Mouse (Mus musculus): Measurements from ENCODE around the gene Traf7. TPM values are rescaled to one million over a fixed set of nuclear protein-coding genes. Genes with fewer than 3 reads are reported as not detected.

Gene Traf7
- polyA plus RNA-seq, 1 experiment from 2014 or later = 85.9 TPM

DNA sequence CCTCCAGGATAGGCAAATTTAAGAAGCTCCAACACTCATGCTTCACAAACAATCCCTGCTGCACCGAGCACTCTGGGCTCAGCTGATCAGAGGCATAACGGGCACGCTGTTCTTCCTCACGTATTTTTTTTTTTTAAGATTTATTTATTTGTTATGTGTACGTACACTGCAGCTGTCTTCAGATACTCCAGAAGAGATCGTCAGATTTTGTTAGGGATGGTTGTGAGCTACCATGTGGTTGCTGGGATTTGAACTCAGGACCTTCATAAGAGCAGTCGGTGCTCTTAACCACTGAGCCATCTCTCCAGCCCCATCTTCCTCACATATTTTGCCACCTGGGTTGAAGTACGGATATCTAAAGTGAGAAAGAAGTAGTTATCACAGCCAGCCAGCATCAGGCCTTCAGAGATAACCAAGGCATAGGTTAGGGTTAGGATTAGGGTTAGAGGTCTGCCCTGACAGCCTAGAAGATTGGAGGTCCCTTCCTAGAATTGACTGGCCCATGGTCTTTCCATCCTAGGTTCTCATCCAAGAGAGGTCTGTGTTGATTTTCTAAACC is 6.5 kb upstream of the Traf7 start, which contains the start of gene Rab26:
Gene Rab26, minus strand, starts transcription at position 51 of the 559 bp plus-strand sequence.
- H3K4me2 ChIP-seq (ENCODE audit: low read length) = peak within 1 kb of the TSS; percentile 76
- H3K4me3 ChIP-seq (ENCODE audit: low read length) = peak within 1 kb of the TSS; percentile 39
- 88% methylated on average over 8 of the region's 8 CpGs for WGBS
- no peaks in the 10 kb centered on the region for H3K9me3 ChIP-seq (ENCODE audit: control insufficient read depth, low read length)
- H3K27me3 ChIP-seq (replicated peaks; ENCODE audit: control insufficient read depth, insufficient read depth, low read length) = no peaks in the 10 kb centered on the region
- H3K27ac ChIP-seq (ENCODE audit: low read depth, low read length) = no peak within 1 kb of the TSS; the same call in 1 of the 2 replicates
- ATAC-seq = no peak
- peak within 1 kb of the TSS; percentile 59 for H3K9ac ChIP-seq (ENCODE audit: low read depth, low read length)
- H3K4me1 ChIP-seq (ENCODE audit: control insufficient read depth, insufficient read depth, low read depth, low read length) = peaks cover 33% of the 10 kb centered on the region
- no peaks in the 10 kb centered on the region for H3K36me3 ChIP-seq (ENCODE audit: control insufficient read depth, insufficient read depth, low read length)

DNA sequence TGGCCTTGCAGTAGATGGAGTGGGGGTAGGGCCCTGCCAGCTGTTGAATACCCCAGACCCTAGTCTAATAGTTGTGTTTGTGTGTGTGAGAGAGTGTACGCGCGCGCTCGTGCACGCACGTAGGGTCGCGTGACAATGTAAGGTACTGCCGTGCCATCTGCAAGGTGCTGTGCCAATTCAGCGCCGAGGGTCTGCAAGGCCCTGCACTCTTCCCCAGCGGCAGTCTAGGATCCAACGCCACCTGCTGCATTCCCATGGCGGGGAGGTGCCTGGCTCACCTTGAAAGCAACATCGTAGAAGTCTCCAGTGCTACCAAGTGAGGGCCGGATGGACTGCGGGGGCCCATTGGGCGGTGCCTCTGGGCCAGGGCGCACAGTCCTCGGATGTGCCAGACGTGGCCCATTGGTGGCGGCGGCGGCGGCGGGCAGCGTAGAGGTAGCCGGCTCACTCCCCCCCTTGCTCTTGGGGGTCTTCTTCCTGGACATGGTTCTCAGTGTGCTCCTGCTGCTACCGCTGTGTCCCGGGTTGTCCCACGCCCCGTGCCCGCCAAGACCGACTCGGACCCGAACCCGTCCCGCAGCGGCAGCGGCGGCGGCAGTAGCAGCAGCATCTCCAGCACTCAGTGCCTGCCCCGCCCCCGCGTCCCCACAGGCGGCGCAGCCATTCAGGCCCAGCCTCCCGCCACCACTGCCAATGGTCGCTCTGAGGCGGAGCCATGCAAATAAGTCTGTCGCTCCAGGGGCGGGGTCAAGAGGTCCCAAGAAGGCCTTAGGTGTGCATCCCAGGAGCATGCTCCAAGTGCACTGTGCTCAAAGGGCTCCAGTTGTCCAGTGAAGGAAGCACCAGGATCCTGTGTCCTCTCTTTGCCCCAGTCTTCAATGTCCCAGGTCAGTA is 5.6 kb upstream of the Traf7 start:
- ATAC-seq = peak; percentile 59
- H3K4me3 ChIP-seq (ENCODE audit: low read length) = peak overlapping the region; percentile 39
- no peak overlapping the region; the same call in 1 of the 2 replicates for H3K27ac ChIP-seq (ENCODE audit: low read depth, low read length)
- H3K4me2 ChIP-seq (ENCODE audit: low read length) = peak overlapping the region; percentile 76
- WGBS = 10% methylated on average over 36 of the region's 53 CpGs
- H3K4me1 ChIP-seq (ENCODE audit: control insufficient read depth, insufficient read depth, low read depth, low read length) = peaks cover 38% of the 10 kb centered on the region
- no peaks in the 10 kb centered on the region for H3K27me3 ChIP-seq (replicated peaks; ENCODE audit: control insufficient read depth, insufficient read depth, low read length)
- no peaks in the 10 kb centered on the region for H3K36me3 ChIP-seq (ENCODE audit: control insufficient read depth, insufficient read depth, low read length)
- no peaks in the 10 kb centered on the region for H3K9me3 ChIP-seq (ENCODE audit: control insufficient read depth, low read length)
- peak overlapping the region; percentile 59 for H3K9ac ChIP-seq (ENCODE audit: low read depth, low read length)

DNA sequence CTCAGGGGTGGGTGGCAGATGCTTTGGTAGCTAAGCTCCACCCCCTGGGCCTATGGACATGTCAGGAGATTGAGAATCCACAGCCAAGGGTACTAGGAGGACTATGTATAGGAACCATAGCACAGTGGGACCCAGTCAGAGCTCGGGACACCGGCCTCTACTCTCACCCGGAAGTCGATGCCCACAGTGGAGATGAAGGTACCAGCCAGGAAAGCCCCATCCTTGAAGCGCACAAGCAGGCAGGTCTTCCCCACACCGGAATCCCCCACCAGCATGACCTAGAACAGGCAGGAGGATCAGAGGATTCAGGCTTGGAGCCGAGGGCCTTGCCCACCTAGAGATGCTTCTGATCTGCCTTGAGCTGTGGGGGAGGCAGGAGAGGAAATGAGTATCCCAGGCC is 4.3 kb upstream of the Traf7 start:
- ATAC-seq = no peak
- Histone ChIP-seq H3K4me3 (ENCODE audit: low read length) (no peak overlapping the region), H3K4me1 (ENCODE audit: control insufficient read depth, insufficient read depth, low read depth, low read length) (peaks cover 35% of the 10 kb centered on the region), H3K36me3 (ENCODE audit: control insufficient read depth, insufficient read depth, low read length) (no peaks in the 10 kb centered on the region), H3K9me3 (ENCODE audit: control insufficient read depth, low read length) (no peaks in the 10 kb centered on the region), H3K27me3 (replicated peaks; ENCODE audit: control insufficient read depth, insufficient read depth, low read length) (no peaks in the 10 kb centered on the region), H3K9ac (ENCODE audit: low read depth, low read length) (0 out of 2 replicates have a peak overlapping the region, but pooled peaks have one; percentile 18), H3K4me2 (ENCODE audit: low read length) (no peak overlapping the region), H3K27ac (ENCODE audit: low read depth, low read length) (no peak overlapping the region)
- WGBS = 80% methylated on average over 7 of the region's 7 CpGs

DNA sequence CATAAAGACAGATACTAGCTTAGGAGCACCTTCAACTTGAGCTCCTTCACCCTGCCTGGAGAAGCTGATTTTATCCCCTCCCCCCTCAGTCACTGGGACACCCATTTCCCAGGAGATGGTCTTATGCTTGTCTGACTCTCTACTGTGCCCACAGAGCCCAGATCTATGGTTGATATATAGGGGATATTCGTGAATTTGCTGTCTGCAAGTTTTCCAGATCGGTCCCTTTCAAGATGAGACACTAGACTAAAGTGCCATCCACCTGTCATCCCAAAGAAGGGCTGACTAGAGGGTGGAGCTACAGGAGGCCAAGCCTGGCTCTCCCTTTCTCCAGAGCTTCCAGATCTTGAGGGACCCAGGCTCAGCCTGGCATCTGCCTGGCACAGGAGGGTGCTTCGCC is 3.3 kb upstream of the Traf7 start:
- no peaks in the 10 kb centered on the region for H3K27me3 ChIP-seq (replicated peaks; ENCODE audit: control insufficient read depth, insufficient read depth, low read length)
- no peak overlapping the region for H3K4me2 ChIP-seq (ENCODE audit: low read length)
- H3K36me3 ChIP-seq (ENCODE audit: control insufficient read depth, insufficient read depth, low read length) = no peaks in the 10 kb centered on the region; the same call in 1 of the 2 replicates
- WGBS = 61% methylated on average over 3 of the region's 3 CpGs
- no peak for ATAC-seq
- no peak overlapping the region for H3K9ac ChIP-seq (ENCODE audit: low read depth, low read length)
- peaks cover 45% of the 10 kb centered on the region for H3K4me1 ChIP-seq (ENCODE audit: control insufficient read depth, insufficient read depth, low read depth, low read length)
- no peaks in the 10 kb centered on the region for H3K9me3 ChIP-seq (ENCODE audit: control insufficient read depth, low read length)
- no peak overlapping the region for H3K4me3 ChIP-seq (ENCODE audit: low read length)
- no peak overlapping the region for H3K27ac ChIP-seq (ENCODE audit: low read depth, low read length)

DNA sequence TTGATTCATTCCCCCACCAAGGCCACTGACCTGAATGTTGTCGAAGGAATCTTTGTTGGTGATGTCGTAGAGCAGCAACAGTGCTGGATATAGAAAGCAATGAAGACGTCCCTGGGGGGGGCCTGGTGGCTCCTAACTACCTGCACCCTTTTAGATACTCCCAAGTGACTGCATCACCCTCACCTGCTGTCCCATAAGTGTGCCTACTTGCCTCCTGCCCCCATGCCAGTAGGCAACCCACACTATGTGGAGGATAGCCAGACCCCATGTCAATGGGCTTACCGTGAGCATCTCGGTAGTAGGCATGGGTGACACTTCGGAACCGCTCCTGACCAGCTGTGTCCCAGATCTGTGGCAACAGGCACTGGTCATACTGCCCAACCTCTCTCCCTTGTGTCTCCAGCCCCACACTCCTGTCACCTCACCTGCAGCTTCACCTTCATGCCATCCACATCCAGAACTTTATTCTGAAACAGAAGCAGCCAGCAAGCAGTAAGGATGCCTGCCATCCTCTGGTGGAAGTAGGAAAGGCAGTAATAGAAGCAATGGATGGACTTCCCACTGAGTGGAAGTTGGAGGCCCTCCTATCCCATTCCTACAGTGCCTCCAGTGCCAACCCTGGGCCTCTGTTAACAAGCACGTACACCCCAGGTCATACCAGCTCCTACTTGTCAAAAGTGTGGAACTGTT is 2.8 kb upstream of the Traf7 start:
- Histone ChIP-seq H3K9me3 (ENCODE audit: control insufficient read depth, low read length) (no peaks in the 10 kb centered on the region), H3K4me3 (ENCODE audit: low read length) (no peak overlapping the region), H3K36me3 (ENCODE audit: control insufficient read depth, insufficient read depth, low read length) (no peaks in the 10 kb centered on the region; the same call in 1 of the 2 replicates), H3K4me1 (ENCODE audit: control insufficient read depth, insufficient read depth, low read depth, low read length) (peaks cover 47% of the 10 kb centered on the region), H3K9ac (ENCODE audit: low read depth, low read length) (peak overlapping the region; percentile 70), H3K27ac (ENCODE audit: low read depth, low read length) (no peak overlapping the region), H3K4me2 (ENCODE audit: low read length) (peak overlapping the region; percentile 71), H3K27me3 (replicated peaks; ENCODE audit: control insufficient read depth, insufficient read depth, low read length) (no peaks in the 10 kb centered on the region)
- no peak for ATAC-seq
- 29% methylated on average over 8 of the region's 8 CpGs for WGBS

DNA sequence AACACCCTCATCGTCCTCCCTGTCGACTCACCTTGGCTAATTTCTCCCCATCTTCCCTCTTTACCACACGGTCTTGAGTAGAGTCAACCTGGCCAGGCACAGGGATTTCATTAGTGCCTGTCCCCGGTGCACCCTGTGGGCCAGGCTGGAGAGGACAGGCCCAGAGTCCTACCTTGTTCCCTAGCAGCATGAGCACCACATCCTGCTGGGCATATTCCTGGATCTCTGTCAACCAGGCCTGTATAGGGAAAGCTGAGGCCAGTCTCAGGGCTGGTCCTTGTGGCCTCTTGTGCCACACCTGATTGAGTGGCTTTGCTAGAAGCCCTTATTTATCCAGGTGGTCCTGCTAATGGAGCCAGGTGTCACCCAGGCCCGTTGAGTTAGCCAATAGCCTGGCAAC is 2.1 kb upstream of the Traf7 start:
- no peak overlapping the region for H3K27ac ChIP-seq (ENCODE audit: low read depth, low read length)
- peaks cover 51% of the 10 kb centered on the region for H3K4me1 ChIP-seq (ENCODE audit: control insufficient read depth, insufficient read depth, low read depth, low read length)
- H3K4me2 ChIP-seq (ENCODE audit: low read length) = peak overlapping the region; percentile 71
- H3K4me3 ChIP-seq (ENCODE audit: low read length) = peak overlapping the region; percentile 94
- ATAC-seq = no peak
- no peaks in the 10 kb centered on the region for H3K9me3 ChIP-seq (ENCODE audit: control insufficient read depth, low read length)
- 19% methylated on average over 5 of the region's 5 CpGs for WGBS
- no peaks in the 10 kb centered on the region; the same call in 1 of the 2 replicates for H3K36me3 ChIP-seq (ENCODE audit: control insufficient read depth, insufficient read depth, low read length)
- H3K9ac ChIP-seq (ENCODE audit: low read depth, low read length) = peak overlapping the region; percentile 70
- H3K27me3 ChIP-seq (replicated peaks; ENCODE audit: control insufficient read depth, insufficient read depth, low read length) = no peaks in the 10 kb centered on the region

DNA sequence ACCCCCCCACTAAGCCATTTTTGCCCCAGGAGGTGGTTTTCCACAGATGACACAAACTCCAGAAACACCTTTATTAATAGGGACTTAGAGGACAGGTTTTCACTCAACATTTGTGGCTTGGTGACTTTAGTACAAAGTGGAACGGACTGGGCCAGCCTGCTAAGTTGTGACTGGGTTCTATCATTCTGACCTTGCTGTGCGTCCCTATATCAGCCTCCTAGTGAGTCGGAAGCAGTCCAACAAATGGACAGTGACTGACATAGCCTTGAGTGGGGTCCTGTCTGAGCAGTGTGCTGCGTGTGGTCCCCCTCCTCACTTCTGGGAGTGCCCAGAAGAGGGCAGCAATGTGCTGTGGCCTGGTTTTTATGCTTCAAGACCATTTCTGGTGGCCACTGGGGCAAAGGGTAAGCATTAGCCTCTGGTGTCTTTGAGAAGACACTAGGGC is 1.3 kb upstream of the Traf7 start:
- peak overlapping the region; percentile 70 for H3K9ac ChIP-seq (ENCODE audit: low read depth, low read length)
- H3K27me3 ChIP-seq (replicated peaks; ENCODE audit: control insufficient read depth, insufficient read depth, low read length) = no peaks in the 10 kb centered on the region
- peak overlapping the region; percentile 78; the same call in 1 of the 2 replicates for H3K27ac ChIP-seq (ENCODE audit: low read depth, low read length)
- H3K4me2 ChIP-seq (ENCODE audit: low read length) = peak overlapping the region; percentile 71
- ATAC-seq = no peak
- WGBS = 1% methylated on average over 4 of the region's 4 CpGs
- H3K4me1 ChIP-seq (ENCODE audit: control insufficient read depth, insufficient read depth, low read depth, low read length) = peaks cover 51% of the 10 kb centered on the region
- no peaks in the 10 kb centered on the region; the same call in 1 of the 2 replicates for H3K36me3 ChIP-seq (ENCODE audit: control insufficient read depth, insufficient read depth, low read length)
- peak overlapping the region; percentile 94 for H3K4me3 ChIP-seq (ENCODE audit: low read length)
- H3K9me3 ChIP-seq (ENCODE audit: control insufficient read depth, low read length) = no peaks in the 10 kb centered on the region

DNA sequence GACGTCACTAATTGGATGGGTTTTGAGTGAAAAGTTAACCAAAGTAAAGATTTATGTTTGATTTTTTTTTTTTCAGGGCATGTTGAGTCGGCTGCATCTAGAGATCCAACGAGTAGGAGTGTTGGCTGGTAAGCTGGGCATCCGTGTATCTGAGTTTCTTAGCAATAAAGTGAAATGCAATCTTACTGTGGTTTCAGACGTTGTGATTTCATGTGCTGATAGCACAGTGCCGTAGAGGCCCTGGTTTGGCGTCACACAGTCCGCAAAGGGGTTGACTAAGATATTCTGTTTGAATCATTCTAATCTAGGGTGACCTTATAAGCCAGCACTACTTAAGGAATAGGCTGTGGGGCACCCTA is 801 bp upstream of the Traf7 start:
- H3K4me1 ChIP-seq (ENCODE audit: control insufficient read depth, insufficient read depth, low read depth, low read length) = peaks cover 51% of the 10 kb centered on the region
- ATAC-seq = no peak

More for the DNA sequence above, 801 bp upstream of the Traf7 start:
- no peaks in the 10 kb centered on the region for H3K27me3 ChIP-seq (replicated peaks; ENCODE audit: control insufficient read depth, insufficient read depth, low read length)
- WGBS = under 1% methylated on average over 8 of the region's 8 CpGs
- H3K4me2 ChIP-seq (ENCODE audit: low read length) = peak overlapping the region; percentile 71
- peak overlapping the region; percentile 78 for H3K27ac ChIP-seq (ENCODE audit: low read depth, low read length)
- H3K4me3 ChIP-seq (ENCODE audit: low read length) = peak overlapping the region; percentile 94
- H3K36me3 ChIP-seq (ENCODE audit: control insufficient read depth, insufficient read depth, low read length) = no peaks in the 10 kb centered on the region; the same call in 1 of the 2 replicates
- peak overlapping the region; percentile 70 for H3K9ac ChIP-seq (ENCODE audit: low read depth, low read length)
- no peaks in the 10 kb centered on the region for H3K9me3 ChIP-seq (ENCODE audit: control insufficient read depth, low read length)

All from hindbrain, embryonic 16.5 days (tissue).